Comparison of ENCODE assay signal across 24 mouse cellular contexts in genomic region chr2:148900305-148900704, GRCm38 (mm10). TPM values are rescaled to one million over a fixed set of nuclear protein-coding genes. Genes with fewer than 3 reads are reported as not detected.
"Had no signal": no experiment of that assay in that cellular context is flagged by ENCODE, and none has a peak within 500 bp of the region (broad histone marks: within the 10 kb centered on the region; RNA-seq: fewer than 3 reads in every experiment).

No protein-coding gene starts in this region.

- H3K4me3 ChIP-seq: limb, embryonic 13.5 days; midbrain, embryonic 10.5 days; neural tube, embryonic 13.5 days; stomach, embryonic 15.5 days had no signal

- H3K4me1 ChIP-seq: limb, embryonic 13.5 days; midbrain, embryonic 10.5 days; neural tube, embryonic 13.5 days; stomach, embryonic 15.5 days had no signal

- H3K9ac ChIP-seq: limb, embryonic 13.5 days; liver, embryonic 14.5 days; neural tube, embryonic 13.5 days; stomach, embryonic 15.5 days had no signal

- H3K27me3 ChIP-seq: limb, embryonic 13.5 days; neural tube, embryonic 13.5 days; stomach, embryonic 15.5 days had no signal

- DNase-seq: kidney, adult 8-10 months; kidney, postnatal 36 days; left cerebral cortex, postnatal 4 days; lung, adult 2 months; lung, postnatal 4 days; midbrain, embryonic 14.5 days; retina, postnatal 1 day; right cerebral cortex, postnatal 14 days; thymus, adult 2 months; thymus, postnatal 25 days had no signal

- H3K9me3 ChIP-seq: limb, embryonic 13.5 days; midbrain, embryonic 10.5 days; neural tube, embryonic 13.5 days; stomach, embryonic 15.5 days had no signal

- H3K36me3 ChIP-seq: limb, embryonic 13.5 days; midbrain, embryonic 10.5 days; neural tube, embryonic 13.5 days; stomach, embryonic 15.5 days had no signal

- ATAC-seq: intestine, postnatal 0 days; lung, postnatal 0 days had no signal

- H3K27ac ChIP-seq: kidney, postnatal 0 days; limb, embryonic 13.5 days; liver, embryonic 14.5 days; midbrain, embryonic 10.5 days; neural tube, embryonic 13.5 days; stomach, embryonic 15.5 days had no signal

- H3K4me2 ChIP-seq: limb, embryonic 13.5 days; neural tube, embryonic 13.5 days; stomach, embryonic 15.5 days had no signal

RNA-seq across cellular contexts. Expression of gene 9230104L09Rik, which starts 35.5 kb away (rescaled TPM):
- total RNA-seq: left cerebral cortex, adult 18-20 months; left cerebral cortex, postnatal 10 days; left cerebral cortex, postnatal 4 days; liver, adult 2 months; megakaryocyte, adult 5-6 weeks had no signal
- polyA plus RNA-seq: intestine, postnatal 0 days; kidney, postnatal 0 days; limb, embryonic 13.5 days; liver, adult 2 months; liver, embryonic 14.5 days; midbrain, embryonic 10.5 days; midbrain, embryonic 14.5 days; neural tube, embryonic 13.5 days; spleen, adult 2 months; stomach, embryonic 15.5 days; urinary bladder, adult 2 months had no signal
